Mouse (Mus musculus): ENCODE data around the gene Slain2.

The Slain2 gene

GRCm38 (mm10) chr5:72896478-72897279 is 17.4 kb upstream of the Slain2 start:
- in situ Hi-C loops (cut with MboI; ENCODE audit: unreplicated experiment in 2 of 2), result loop anchor here (5.0 to 25.0 kb wide), 6 partner anchors 232 to 1384 kb away; no protein-coding TSS in a partner anchor

GRCm38 (mm10) chr5:72897998-72898397 is 16.1 kb upstream of the Slain2 start:
- in situ Hi-C loops (cut with MboI; ENCODE audit: unreplicated experiment in 2 of 2), result loop anchor here (5.0 to 25.0 kb wide), 6 partner anchors 233 to 1386 kb away; no protein-coding TSS in a partner anchor

- in situ Hi-C loops (cut with MboI; ENCODE audit: unreplicated experiment in 2 of 2), result loop anchor here (5.0 to 25.0 kb wide), 6 partner anchors 234 to 1387 kb away; no protein-coding TSS in a partner anchor
Measured at GRCm38 (mm10) chr5:72899255-72899654, 14.8 kb upstream of the Slain2 start.

GRCm38 (mm10) chr5:72901866-72902265 is 12.2 kb upstream of the Slain2 start:
- in situ Hi-C loops (cut with MboI; ENCODE audit: unreplicated experiment in 2 of 2), result no loop called here

GRCm38 (mm10) chr5:72902312-72902711 is 11.8 kb upstream of the Slain2 start:
- in situ Hi-C loops (cut with MboI; ENCODE audit: unreplicated experiment in 2 of 2), result no loop called here

GRCm38 (mm10) chr5:72902876-72903516 is 11.1 kb upstream of the Slain2 start:
- in situ Hi-C loops (cut with MboI; ENCODE audit: unreplicated experiment in 2 of 2), result no loop called here

- in situ Hi-C loops (cut with MboI; ENCODE audit: unreplicated experiment in 2 of 2), result no loop called here
Measured at GRCm38 (mm10) chr5:72904903-72905790, 9.0 kb upstream of the Slain2 start.

GRCm38 (mm10) chr5:72907402-72907801 is 6.7 kb upstream of the Slain2 start:
- in situ Hi-C loops (cut with MboI; ENCODE audit: unreplicated experiment in 2 of 2), result no loop called here

GRCm38 (mm10) chr5:72908324-72908936 is 5.7 kb upstream of the Slain2 start:
- in situ Hi-C loops (cut with MboI; ENCODE audit: unreplicated experiment in 2 of 2), result no loop called here

GRCm38 (mm10) chr5:72909363-72909762 is 4.7 kb upstream of the Slain2 start:
- in situ Hi-C loops (cut with MboI; ENCODE audit: unreplicated experiment in 2 of 2), result no loop called here

GRCm38 (mm10) chr5:72910373-72910772 is 3.7 kb upstream of the Slain2 start:
- in situ Hi-C loops (cut with MboI; ENCODE audit: unreplicated experiment in 2 of 2), result no loop called here

- in situ Hi-C loops (cut with MboI; ENCODE audit: unreplicated experiment in 2 of 2), result no loop called here
Measured at GRCm38 (mm10) chr5:72911284-72911683, 2.8 kb upstream of the Slain2 start.

GRCm38 (mm10) chr5:72914633-72915561 is 793 bp downstream of the Slain2 start:
- in situ Hi-C loops (cut with MboI; ENCODE audit: unreplicated experiment in 2 of 2), result no loop called here

- in situ Hi-C loops (cut with MboI; ENCODE audit: unreplicated experiment in 2 of 2), result no loop called here
Measured at GRCm38 (mm10) chr5:72916048-72916447, 1.9 kb downstream of the Slain2 start.

GRCm38 (mm10) chr5:72916851-72917250 is 2.7 kb downstream of the Slain2 start:
- in situ Hi-C loops (cut with MboI; ENCODE audit: unreplicated experiment in 2 of 2), result no loop called here

- in situ Hi-C loops (cut with MboI; ENCODE audit: unreplicated experiment in 2 of 2), result no loop called here
Measured at GRCm38 (mm10) chr5:72920416-72920815, 6.3 kb downstream of the Slain2 start.

GRCm38 (mm10) chr5:72921171-72921570 is 7.1 kb downstream of the Slain2 start:
- in situ Hi-C loops (cut with MboI; ENCODE audit: unreplicated experiment in 2 of 2), result no loop called here

- in situ Hi-C loops (cut with MboI; ENCODE audit: unreplicated experiment in 2 of 2), result no loop called here
Measured at GRCm38 (mm10) chr5:72922796-72923195, 8.7 kb downstream of the Slain2 start.

GRCm38 (mm10) chr5:72927074-72927473 is 13.0 kb downstream of the Slain2 start:
- in situ Hi-C loops (cut with MboI; ENCODE audit: unreplicated experiment in 2 of 2), result no loop called here
